Mouse (Mus musculus) urinary bladder, postnatal 36 days (tissue): ENCODE results near the gene Tmem255a.
A peak's percentile ranks its signal among the peaks of the same experiment; 100 is the strongest.

Source experiments
- DNase-seq, 2 experiments: peaks; one replicate each; pipeline ENCODE4 v3.0.0; 2022; ENCODE audit warnings: low spot score in 2 of 2, mixed read lengths in 1 of 2

Tmem255a gene

DNA sequence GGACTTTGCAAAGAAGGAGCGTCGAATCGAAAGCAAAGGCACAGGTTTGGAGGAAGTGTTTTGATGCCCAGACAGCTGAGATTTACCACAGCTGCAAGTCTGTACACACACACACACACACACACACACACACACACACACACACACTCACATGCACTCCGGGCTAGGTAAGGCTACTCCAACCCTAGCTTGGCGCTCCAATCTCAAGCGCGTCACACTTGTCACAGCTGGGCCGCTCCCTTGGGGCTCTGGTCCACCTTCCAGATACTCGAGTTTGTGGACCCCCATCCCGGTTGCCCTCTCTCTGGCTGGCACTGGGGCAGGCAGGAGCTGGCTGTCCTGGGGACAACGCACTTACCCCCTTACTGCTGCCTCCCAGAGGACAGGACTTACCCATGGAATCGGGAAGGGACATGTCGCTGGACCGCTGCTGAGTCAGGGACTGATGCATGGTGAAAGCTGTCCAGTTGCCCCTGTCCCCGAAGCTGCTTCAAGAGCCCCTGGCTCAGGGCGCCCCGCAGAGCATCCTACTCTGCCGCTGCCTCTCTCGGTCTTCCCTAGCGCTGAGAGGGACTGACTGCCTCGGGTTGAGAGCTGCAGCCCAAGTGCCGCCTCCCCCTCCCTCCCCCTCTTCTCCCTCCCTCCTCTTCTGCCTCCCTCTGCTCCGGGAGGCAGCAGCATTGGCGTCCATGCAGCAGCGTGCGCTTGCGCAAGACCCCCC lies at the start of gene Tmem255a:
Gene Tmem255a, minus strand, starts transcription at position 589 of the 721 bp plus-strand sequence.
- no peak for DNase-seq

- DNase-seq, result no peak
Measured at GRCm38 (mm10) chrX:38259610-38260009, 7.4 kb upstream of the Tmem255a start.

DNA sequence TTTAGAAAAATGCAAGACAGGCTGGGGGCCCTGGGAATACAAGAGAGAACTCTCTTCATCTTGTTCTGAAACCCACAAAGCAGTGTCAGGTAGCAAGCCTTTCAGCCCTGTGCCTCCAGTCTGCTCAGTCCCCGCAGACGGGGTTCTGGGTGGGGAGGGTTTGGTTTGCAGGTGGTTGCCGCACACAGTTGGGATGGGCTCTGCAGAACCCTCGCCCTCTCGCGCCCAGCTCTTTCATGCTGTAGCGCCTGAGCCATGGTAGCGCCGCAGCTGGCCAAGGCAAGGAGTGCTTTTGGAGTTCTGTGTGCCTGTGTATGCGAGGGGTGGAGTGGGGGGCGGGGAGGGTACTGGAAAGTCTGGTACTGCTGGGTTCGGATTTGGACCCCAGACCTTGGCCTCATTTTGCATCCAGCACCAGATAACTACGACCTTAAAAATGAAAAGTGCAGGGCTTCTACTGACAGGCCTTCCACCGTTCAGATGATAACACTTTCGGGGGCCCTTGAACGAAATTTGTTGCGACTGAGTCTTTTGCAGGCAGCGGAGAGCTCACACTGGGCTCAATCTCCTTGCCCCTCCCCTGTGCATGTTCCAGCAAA lies 1.8 kb downstream of the Tmem255a start:
- no peak for DNase-seq

GRCm38 (mm10) chrX:38249640-38250351 lies 2.4 kb downstream of the Tmem255a start:
- DNase-seq, result peak in 1 of 2 experiments; percentile 18

GRCm38 (mm10) chrX:38247601-38248000 lies 4.6 kb downstream of the Tmem255a start:
- no peak for DNase-seq

DNA sequence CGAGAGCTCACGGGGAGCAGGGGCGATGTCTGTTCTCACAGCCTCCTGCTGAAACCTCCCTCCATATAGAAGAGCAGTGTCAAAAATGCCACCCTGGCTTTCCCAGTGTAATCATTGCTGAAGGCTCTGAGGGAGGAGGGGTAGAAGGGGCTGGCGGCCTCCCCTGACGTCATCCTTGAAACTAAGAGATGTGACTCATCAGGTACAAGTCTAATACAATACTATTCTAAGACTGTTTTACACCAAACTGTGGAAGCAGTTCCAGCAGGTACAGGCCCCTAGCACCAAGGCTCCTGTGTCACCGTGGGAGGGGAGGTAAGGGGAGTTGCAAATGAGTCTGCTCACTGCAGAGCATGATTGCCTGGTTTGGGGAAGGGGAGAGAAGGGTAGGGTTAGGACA lies 5.1 kb downstream of the Tmem255a start:
- no peak for DNase-seq

DNA sequence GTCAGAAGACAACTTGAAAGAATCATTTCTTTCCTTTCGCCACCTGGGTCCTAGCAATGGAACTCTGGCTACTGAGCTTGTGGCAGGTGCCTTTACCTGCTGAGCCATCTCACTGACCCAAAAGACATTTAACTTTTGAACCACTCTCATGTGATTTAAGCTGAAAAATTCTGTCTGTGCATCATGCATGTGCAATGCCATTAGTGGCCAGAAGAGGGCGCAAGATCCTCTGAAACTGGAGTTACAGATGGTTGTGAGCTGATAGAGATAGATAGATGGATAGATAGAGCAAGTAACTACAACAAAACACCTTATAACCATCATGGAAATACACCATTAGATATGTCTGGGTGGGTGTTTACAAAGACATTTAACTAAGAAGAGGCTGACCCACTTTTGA lies 14.5 kb downstream of the Tmem255a start:
- DNase-seq, result peak in 1 of 2 experiments; percentile 15

DNA sequence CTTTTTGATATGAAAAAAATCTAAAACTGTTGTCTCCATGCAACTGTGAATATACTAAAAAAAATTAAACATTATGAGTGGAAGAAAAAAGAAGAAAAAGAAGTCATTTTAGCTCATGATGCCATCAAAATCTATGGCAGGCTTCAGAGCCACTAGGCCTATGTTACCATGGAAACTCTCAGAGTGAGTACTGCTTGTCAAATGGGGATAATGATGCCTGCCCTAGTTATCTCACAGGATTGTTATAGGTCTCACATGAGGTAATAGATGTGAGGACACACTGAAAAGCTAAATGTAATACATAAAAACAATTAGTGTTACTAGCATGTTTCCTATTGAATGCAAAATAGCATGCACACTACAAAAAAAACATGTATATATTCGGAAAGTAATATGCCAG lies 22.4 kb downstream of the Tmem255a start:
- DNase-seq, result no peak

DNA sequence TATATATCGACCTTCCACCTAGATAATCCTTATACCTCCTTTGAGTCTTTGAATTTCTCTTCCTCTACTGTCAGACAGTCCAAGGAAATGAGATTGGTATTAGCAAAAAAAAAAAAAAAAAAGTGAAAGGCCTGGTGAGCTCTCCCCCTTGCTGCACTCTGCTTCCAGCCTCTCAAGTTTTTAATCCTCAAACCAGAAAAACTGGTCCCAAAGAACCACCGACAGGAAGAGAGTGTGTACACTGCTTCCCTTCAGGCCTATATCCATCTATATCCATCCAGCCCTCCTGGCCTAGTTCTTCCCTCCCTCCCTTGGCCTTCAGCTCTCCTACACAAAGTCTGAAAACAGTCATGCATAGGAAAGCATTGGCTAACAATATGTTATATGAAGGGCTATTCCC lies 29.5 kb downstream of the Tmem255a start:
- DNase-seq, result no peak

DNA sequence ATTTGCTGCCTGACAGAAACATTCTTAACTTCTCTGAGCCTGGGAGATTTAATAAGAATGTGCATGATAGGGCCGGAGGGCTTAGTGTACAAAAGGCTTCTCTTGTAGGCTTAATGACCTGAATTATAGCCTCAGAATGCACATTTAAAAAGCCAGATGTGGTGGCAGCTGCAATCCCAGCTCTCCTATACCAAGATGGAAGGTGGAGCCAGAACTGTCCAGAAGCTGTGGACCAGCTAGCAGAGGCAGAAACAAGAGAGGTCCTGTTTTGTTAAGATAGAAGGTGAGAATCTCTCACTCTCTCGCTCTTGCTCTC lies 34.6 kb downstream of the Tmem255a start:
- DNase-seq, result no peak

GRCm38 (mm10) chrX:38216986-38217675 lies 35.1 kb downstream of the Tmem255a start:
- DNase-seq, result no peak

- no peak for DNase-seq
Measured at GRCm38 (mm10) chrX:38207392-38207791, 44.8 kb downstream of the Tmem255a start.

GRCm38 (mm10) chrX:38201816-38202215 lies 50.4 kb downstream of the Tmem255a start:
- DNase-seq, result peak in 1 of 2 experiments; percentile 15

GRCm38 (mm10) chrX:38190458-38190764 lies 61.8 kb downstream of the Tmem255a start:
- no peak for DNase-seq

DNA sequence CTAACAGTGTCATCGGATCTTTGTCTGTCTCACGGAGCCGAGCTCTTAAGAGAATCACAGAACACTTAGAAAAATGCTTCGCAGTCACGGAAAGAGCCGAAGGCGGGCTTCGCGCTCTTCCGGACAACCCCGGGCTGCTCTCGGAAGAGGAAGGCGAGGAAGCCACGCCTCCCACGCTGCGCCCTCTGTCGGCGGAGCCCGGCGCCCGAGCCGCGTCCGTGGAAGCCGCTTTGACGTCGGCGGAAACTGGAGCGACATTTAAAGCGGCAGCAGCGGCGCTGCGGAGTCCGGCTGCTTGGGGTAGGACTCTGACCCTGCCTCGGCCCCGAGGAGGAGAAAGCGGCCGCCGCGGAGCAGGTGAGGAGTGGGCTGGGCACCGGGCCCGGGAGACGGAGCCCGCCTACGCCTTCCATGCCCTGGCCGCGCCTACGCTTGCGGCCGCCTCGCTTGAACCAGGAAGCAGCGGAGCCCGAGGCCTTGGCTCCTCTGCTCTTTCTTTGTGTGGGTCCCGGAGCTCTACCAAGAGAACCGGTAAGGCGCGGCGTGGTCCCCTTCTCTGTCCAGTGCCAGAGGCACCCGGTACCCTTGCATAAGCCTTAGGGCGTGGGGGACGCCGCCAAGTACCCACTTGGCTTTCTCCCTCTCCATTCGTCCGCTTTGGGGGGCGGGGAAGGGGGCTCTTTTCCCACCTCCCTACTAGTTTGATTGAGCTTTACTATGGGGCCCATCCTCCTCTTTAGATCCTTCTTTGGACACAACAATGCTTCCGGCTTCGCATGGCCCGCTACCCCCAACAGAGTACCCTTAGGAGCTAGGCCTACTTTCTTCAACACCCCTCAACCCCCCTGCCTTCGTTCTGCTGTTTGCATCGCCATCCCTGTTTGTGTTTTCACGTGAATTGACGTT lies 62.4 kb downstream of the Tmem255a start, which contains the start of gene Zbtb33:
Gene Zbtb33, plus strand, starts transcription at position 242 of the 906 bp plus-strand sequence.
- DNase-seq, result peak; percentile 77 to 85

DNA sequence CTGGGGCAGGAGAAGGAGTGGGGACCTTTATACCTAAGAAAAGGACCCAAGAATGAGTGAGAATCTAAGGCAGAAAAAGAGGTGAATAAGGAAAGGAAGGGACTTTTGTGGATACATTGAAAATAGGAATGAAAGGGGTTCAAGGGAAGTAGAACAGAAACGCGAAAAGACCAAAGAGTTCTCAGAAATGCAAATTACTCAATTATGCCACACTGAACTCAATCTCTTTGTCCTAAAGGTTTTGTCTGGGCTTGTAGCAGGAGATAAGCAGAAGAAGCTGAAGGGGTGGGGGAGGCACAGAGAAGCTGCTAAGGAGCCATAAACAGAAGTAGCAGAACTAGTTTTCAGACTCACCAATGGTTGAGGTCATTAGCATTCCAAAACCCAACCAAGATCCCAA lies 66.7 kb downstream of the Tmem255a start:
- DNase-seq, result no peak

DNA sequence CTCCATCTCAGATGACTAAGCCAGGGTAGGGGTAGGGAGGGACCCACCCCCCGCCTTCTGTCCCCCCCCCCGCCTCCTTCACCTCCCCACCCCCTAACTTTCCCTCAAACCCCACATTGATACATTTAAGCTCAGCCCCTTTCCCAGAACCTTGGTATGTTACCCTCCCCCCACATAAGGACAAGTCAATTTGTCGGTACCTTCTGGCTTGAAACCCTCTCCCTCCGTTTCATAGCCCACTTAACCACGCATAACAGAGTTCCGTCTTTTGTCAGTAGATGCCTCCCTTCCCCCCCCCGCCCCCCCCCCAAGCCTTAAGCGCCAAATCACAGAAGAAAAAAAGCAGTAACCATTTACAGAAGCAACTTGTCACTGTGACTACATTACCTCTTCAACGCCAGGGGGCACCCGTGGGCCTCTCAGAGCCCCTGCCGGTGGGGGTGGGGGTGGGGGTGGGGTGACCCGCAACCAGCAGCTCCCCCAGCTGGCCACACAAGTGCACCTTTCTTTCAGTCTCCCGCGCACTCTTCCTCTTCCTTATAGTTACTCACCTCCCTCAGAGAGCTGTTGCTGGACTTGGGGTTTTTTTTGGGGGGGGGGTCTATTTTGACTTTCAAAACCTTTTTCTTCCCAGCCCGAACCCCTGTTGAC lies 70.5 kb downstream of the Tmem255a start:
- peak; percentile 15 to 29 for DNase-seq

GRCm38 (mm10) chrX:38180656-38181607 lies 71.3 kb downstream of the Tmem255a start:
- no peak for DNase-seq

DNA sequence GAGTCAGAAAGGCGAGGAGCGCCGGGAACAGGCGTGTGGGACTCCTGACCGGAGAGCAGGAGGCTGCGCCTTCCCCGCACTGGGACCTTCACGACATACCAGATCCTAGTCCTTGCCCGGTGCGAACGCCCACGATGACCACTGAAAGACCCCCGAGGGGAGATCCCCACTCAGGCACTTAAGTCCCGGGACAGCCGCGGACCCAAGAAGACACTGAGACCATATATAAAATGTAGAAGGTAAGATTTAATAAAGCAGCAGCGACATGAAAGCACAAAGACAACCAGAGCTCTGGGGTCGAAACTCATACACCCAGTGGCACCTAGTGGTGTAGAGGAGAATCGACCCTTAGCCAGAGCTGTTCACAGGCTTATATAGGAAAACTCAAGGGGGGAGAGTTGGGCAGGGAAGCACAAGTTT lies 72.3 kb downstream of the Tmem255a start:
- DNase-seq, result peak; percentile 22 to 34

DNA sequence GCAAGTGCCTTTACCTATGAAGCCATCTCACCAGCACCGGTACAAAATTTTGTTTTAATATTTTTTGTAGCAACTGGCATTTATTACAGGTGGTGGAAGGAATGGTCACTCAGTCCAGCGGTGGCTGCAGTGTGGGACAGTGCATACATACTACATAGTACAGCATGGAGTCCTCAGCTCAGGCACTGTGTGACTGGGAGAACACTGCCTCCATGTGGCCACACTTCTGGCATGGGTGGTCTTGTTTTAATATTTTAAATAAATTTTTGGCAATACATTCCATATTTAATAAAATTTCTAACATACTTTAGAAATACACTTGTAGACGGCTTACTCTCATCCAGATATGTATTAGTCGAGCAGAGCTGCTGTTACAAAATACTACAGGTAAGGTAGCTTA lies 85.6 kb downstream of the Tmem255a start:
- no peak for DNase-seq
